Mouse (Mus musculus) embryonic facial prominence, embryonic 11.5 days (tissue): ENCODE measurements around the gene Zmiz1. TPM values are rescaled to one million over a fixed set of nuclear protein-coding genes. Genes with fewer than 3 reads are reported as not detected.

Experiments
- ATAC-seq: fragments of 200-750 bp; cut with Nextera tagmentation; replicated peaks from 2 replicates; pipeline ENCODE4 v1.8.0; 2017; ENCODE audit warnings: low read depth; ENCODE audit not compliant: insufficient number of reproducible peaks, low FRiP score, low TSS enrichment
- DNase-seq: peaks from one replicate; pipeline ENCODE4 v3.0.0-alpha.2; 2015; ENCODE audit warnings: low spot score
- H3K27ac ChIP-seq: fragments of 300-500 bp; sonication (generic); replicated peaks from 2 replicates; pipeline ENCODE4 v1.5.1; 2014; ENCODE audit warnings: mild to moderate bottlenecking, low read depth, low read length, control low read depth
- H3K27me3 ChIP-seq: fragments of 300-500 bp; sonication (generic); 2 replicates; pipeline ENCODE4 v1.6.1; 2014; ENCODE audit warnings: mild to moderate bottlenecking, low read length, moderate library complexity, mixed read lengths; ENCODE audit not compliant: control insufficient read depth, insufficient read depth
- H3K36me3 ChIP-seq: fragments of 300-500 bp; sonication (generic); replicated peaks from 2 replicates; pipeline ENCODE4 v1.6.1; 2014; ENCODE audit warnings: low read depth, mild to moderate bottlenecking, low read length, moderate library complexity, mixed read lengths; ENCODE audit not compliant: control insufficient read depth, insufficient read depth
- H3K4me1 ChIP-seq: fragments of 300-500 bp; sonication (generic); 2 replicates; pipeline ENCODE4 v1.6.1; 2014; ENCODE audit warnings: low read length, mixed read lengths; ENCODE audit not compliant: control insufficient read depth, insufficient read depth
- H3K4me2 ChIP-seq: fragments of 300-500 bp; sonication (generic); 2 replicates; pipeline ENCODE4 v1.6.1; 2014; ENCODE audit warnings: low read depth, mild to moderate bottlenecking, control low read depth, low read length, moderate library complexity
- H3K4me3 ChIP-seq: fragments of 300-500 bp; sonication (generic); 2 replicates; pipeline ENCODE4 v1.5.1; 2014; ENCODE audit warnings: low read depth, low read length, control low read depth
- H3K9ac ChIP-seq: fragments of 300-500 bp; sonication (generic); replicated peaks from 2 replicates; pipeline ENCODE4 v1.6.1; 2014; ENCODE audit warnings: mild to moderate bottlenecking, control low read depth, low read length
- H3K9me3 ChIP-seq: fragments of 300-500 bp; sonication (generic); replicated peaks from 2 replicates; pipeline ENCODE4 v1.6.1; 2016; ENCODE audit warnings: mild to moderate bottlenecking, low read length, inconsistent platforms, mixed read lengths; ENCODE audit not compliant: control insufficient read depth
- WGBS: fragments of 180-500 bp; shearing (Covaris S2); extraction: QIAGEN DNeasy Blood & Tissue Kit; methylation state at CpG from one replicate; pipeline ENCODE4 v1.1.7; 2014; 5-methylcytosine and 5-hydroxymethylcytosine counted together
- polyA plus RNA-seq: library from polyadenylated mRNA; unstranded; fragments of >200 nt; fragmentation: Nextera tagmentation; extraction: Ambion mirVana; gene quantifications from 2 replicates; pipeline ENCODE4 v1.2.1, GENCODE M21; 2014

The Zmiz1 gene
- polyA plus RNA-seq, 1 experiment from 2014 or later, result 27.7 TPM

- no peaks in the 10 kb centered on the region for H3K9me3 ChIP-seq
- WGBS, result 49% methylated on average over 6 of the region's 6 CpGs
- H3K9ac ChIP-seq, result no peak overlapping the region; the same call in 1 of the 2 replicates
- no peak overlapping the region for H3K4me3 ChIP-seq
- peaks cover 18% of the 10 kb centered on the region for H3K4me1 ChIP-seq
- H3K27ac ChIP-seq, result peak overlapping the region; percentile 28; the same call in 1 of the 2 replicates
- H3K36me3 ChIP-seq, result no peaks in the 10 kb centered on the region
- DNase-seq (no peak), ATAC-seq (no peak)
- no peak overlapping the region for H3K4me2 ChIP-seq
- no peaks in the 10 kb centered on the region for H3K27me3 ChIP-seq
Observed at GRCm38 (mm10) chr14:25472981-25473649, 14.1 kb downstream of the Zmiz1 start.

GRCm38 (mm10) chr14:25474017-25474416 is 15.0 kb downstream of the Zmiz1 start:
- DNase-seq (no peak), ATAC-seq (no peak)
- no peaks in the 10 kb centered on the region for H3K36me3 ChIP-seq
- no peak overlapping the region for H3K4me3 ChIP-seq
- peaks cover 18% of the 10 kb centered on the region for H3K4me1 ChIP-seq
- H3K9ac ChIP-seq, result no peak overlapping the region
- WGBS, result 74% methylated on average over 5 of the region's 5 CpGs
- no peak overlapping the region for H3K27ac ChIP-seq
- H3K27me3 ChIP-seq, result no peaks in the 10 kb centered on the region
- no peak overlapping the region for H3K4me2 ChIP-seq
- no peaks in the 10 kb centered on the region for H3K9me3 ChIP-seq

GRCm38 (mm10) chr14:25474732-25475131 is 15.7 kb downstream of the Zmiz1 start:
- no peak overlapping the region for H3K27ac ChIP-seq
- DNase-seq (no peak), ATAC-seq (no peak)
- no peaks in the 10 kb centered on the region for H3K36me3 ChIP-seq
- no peaks in the 10 kb centered on the region for H3K9me3 ChIP-seq
- no peak overlapping the region for H3K9ac ChIP-seq
- H3K4me3 ChIP-seq, result no peak overlapping the region
- peaks cover 16% of the 10 kb centered on the region for H3K4me1 ChIP-seq
- no peak overlapping the region; the same call in 1 of the 2 replicates for H3K4me2 ChIP-seq
- no peaks in the 10 kb centered on the region for H3K27me3 ChIP-seq
- WGBS, result 58% methylated on average over 6 of the region's 6 CpGs

GRCm38 (mm10) chr14:25476048-25476447 is 17.1 kb downstream of the Zmiz1 start:
- 79% methylated on average over 9 of the region's 9 CpGs for WGBS
- ATAC-seq, result no peak
- H3K36me3 ChIP-seq, result no peaks in the 10 kb centered on the region
- no peak overlapping the region for H3K4me2 ChIP-seq
- no peak for DNase-seq
- H3K9me3 ChIP-seq, result no peaks in the 10 kb centered on the region
- H3K27ac ChIP-seq, result no peak overlapping the region
- H3K9ac ChIP-seq, result no peak overlapping the region
- H3K4me1 ChIP-seq, result peaks cover 16% of the 10 kb centered on the region
- H3K4me3 ChIP-seq, result no peak overlapping the region
- H3K27me3 ChIP-seq, result no peaks in the 10 kb centered on the region

GRCm38 (mm10) chr14:25476453-25476852 is 17.5 kb downstream of the Zmiz1 start:
- no peaks in the 10 kb centered on the region for H3K9me3 ChIP-seq
- 75% methylated on average over 3 of the region's 3 CpGs for WGBS

GRCm38 (mm10) chr14:25477268-25477667 is 18.3 kb downstream of the Zmiz1 start:
- DNase-seq, result no peak
- H3K4me1 ChIP-seq, result peaks cover 14% of the 10 kb centered on the region
- WGBS, result 80% methylated on average over 7 of the region's 7 CpGs
- H3K27me3 ChIP-seq, result no peaks in the 10 kb centered on the region
- no peaks in the 10 kb centered on the region for H3K36me3 ChIP-seq
- no peak for ATAC-seq
- H3K9me3 ChIP-seq, result no peaks in the 10 kb centered on the region
- no peak overlapping the region for H3K4me2 ChIP-seq
- no peak overlapping the region for H3K27ac ChIP-seq
- H3K9ac ChIP-seq, result no peak overlapping the region
- no peak overlapping the region for H3K4me3 ChIP-seq

More at GRCm38 (mm10) chr14:25476453-25476852, 17.5 kb downstream of the Zmiz1 start:
- Histone ChIP-seq H3K27me3 (no peaks in the 10 kb centered on the region), H3K4me2 (no peak overlapping the region), H3K36me3 (no peaks in the 10 kb centered on the region), H3K9ac (no peak overlapping the region), H3K27ac (no peak overlapping the region), H3K4me3 (no peak overlapping the region), H3K4me1 (peaks cover 14% of the 10 kb centered on the region)
- ATAC-seq (no peak), DNase-seq (no peak)

- H3K27me3 ChIP-seq, result no peaks in the 10 kb centered on the region
- peaks cover 7% of the 10 kb centered on the region for H3K4me1 ChIP-seq
- no peak overlapping the region for H3K9ac ChIP-seq
- H3K4me2 ChIP-seq, result no peak overlapping the region
- H3K27ac ChIP-seq, result no peak overlapping the region
- WGBS, result 72% methylated on average over 5 of the region's 5 CpGs
- DNase-seq (no peak), ATAC-seq (no peak)
- H3K9me3 ChIP-seq, result no peaks in the 10 kb centered on the region
- no peaks in the 10 kb centered on the region for H3K36me3 ChIP-seq
- no peak overlapping the region for H3K4me3 ChIP-seq
Observed at GRCm38 (mm10) chr14:25478257-25478656, 19.3 kb downstream of the Zmiz1 start.

GRCm38 (mm10) chr14:25478755-25479154 is 19.8 kb downstream of the Zmiz1 start:
- Histone ChIP-seq H3K27me3 (no peaks in the 10 kb centered on the region), H3K9ac (no peak overlapping the region), H3K36me3 (no peaks in the 10 kb centered on the region), H3K4me1 (peaks cover 4% of the 10 kb centered on the region), H3K4me3 (no peak overlapping the region), H3K9me3 (no peaks in the 10 kb centered on the region), H3K27ac (no peak overlapping the region), H3K4me2 (no peak overlapping the region)
- DNase-seq (no peak), ATAC-seq (no peak)
- 85% methylated on average over 9 of the region's 9 CpGs for WGBS
